Mouse (Mus musculus) T-helper 2 cell (primary cell): ENCODE results near the gene Phospho1.

Experiments
- in situ Hi-C: fragments of 300-600 bp; cut with MboI, MseI; formaldehyde crosslinking; loops from one replicate; pipeline ENCODE4 v1.15.1; 2025; ENCODE audit warnings: high pct_unique_total_duplicates

Phospho1 gene

GRCm38 (mm10) chr11:95858528-95859467 lies 34.5 kb downstream of the Phospho1 start:
- in situ Hi-C loops, result no loop called here

GRCm38 (mm10) chr11:95859468-95859855 lies 35.2 kb downstream of the Phospho1 start:
- in situ Hi-C loops, result no loop called here

GRCm38 (mm10) chr11:95860071-95860490 lies 35.8 kb downstream of the Phospho1 start:
- in situ Hi-C loops, result no loop called here

GRCm38 (mm10) chr11:95861397-95861796 lies 37.1 kb downstream of the Phospho1 start:
- in situ Hi-C loops, result no loop called here

GRCm38 (mm10) chr11:95869442-95869841 lies 45.1 kb downstream of the Phospho1 start:
- in situ Hi-C loops, result no loop called here

- in situ Hi-C loops, result no loop called here
Observed at GRCm38 (mm10) chr11:95869918-95870470, 45.7 kb downstream of the Phospho1 start.

GRCm38 (mm10) chr11:95875804-95876203 lies 51.5 kb downstream of the Phospho1 start:
- in situ Hi-C loops, result no loop called here

GRCm38 (mm10) chr11:95876296-95876695 lies 52.0 kb downstream of the Phospho1 start:
- in situ Hi-C loops, result no loop called here

GRCm38 (mm10) chr11:95879861-95880260 lies 55.6 kb downstream of the Phospho1 start:
- in situ Hi-C loops, result loop anchor here (10.0 kb wide), 1 partner anchor 105 kb away; no protein-coding TSS in a partner anchor
